31 mouse cellular contexts compared by ENCODE assay signal in the genomic region with DNA sequence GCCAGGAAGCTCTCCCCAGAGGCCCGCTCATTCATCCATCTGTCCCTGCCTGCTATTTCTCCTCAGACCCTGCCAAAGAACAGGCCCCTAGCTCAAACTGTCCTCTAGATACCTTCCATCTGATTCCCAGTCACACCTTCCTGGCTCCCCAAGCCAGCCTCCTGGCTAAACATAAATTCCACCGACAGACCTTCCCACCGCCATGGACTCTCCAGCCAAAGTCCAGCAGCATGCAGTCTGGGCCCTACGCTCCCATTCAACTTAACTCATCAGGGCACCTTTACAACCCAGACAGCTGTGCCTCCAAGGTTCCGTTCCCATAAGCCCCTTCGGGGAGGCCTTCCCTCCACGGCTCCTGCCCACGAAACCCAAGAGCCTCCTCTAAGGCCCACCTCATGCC. TPM values are rescaled to one million over a fixed set of nuclear protein-coding genes. Genes with fewer than 3 reads are reported as not detected.
DNase-seq lines count a peak whose midpoint lies in the region; ATAC-seq and TF ChIP-seq lines count a peak whose summit lies in the region.
"Had no signal": no experiment of that assay in that cellular context is flagged by ENCODE, and none has a peak within 500 bp of the region (broad histone marks: within the 10 kb centered on the region; RNA-seq: fewer than 3 reads in every experiment).

No protein-coding gene starts in this region.

- no peak overlapping the region for H3K4me3 ChIP-seq in hindbrain, embryonic 10.5 days
- H3K4me3 ChIP-seq in hindbrain, embryonic 14.5 days (replicated peaks; ENCODE audit: low read length): no peak overlapping the region
- no peak overlapping the region for H3K4me3 ChIP-seq in liver, postnatal 0 days (ENCODE audit: low read depth, low read length)
- no peak overlapping the region for H3K4me3 ChIP-seq in liver, embryonic 11.5 days (ENCODE audit: low read depth, low read length)
- H3K4me3 ChIP-seq in cerebellum, adult 2 months (replicated peaks; ENCODE audit: insufficient read depth, low read depth, low read length): no peak overlapping the region
- H3K4me3 ChIP-seq: embryonic facial prominence, embryonic 12.5 days; hindbrain, embryonic 13.5 days; limb, embryonic 10.5 days; limb, embryonic 15.5 days had no signal

- no peak overlapping the region for H3K9ac ChIP-seq in hindbrain, embryonic 14.5 days
- no peak overlapping the region for H3K9ac ChIP-seq in liver, postnatal 0 days (replicated peaks)
- H3K9ac ChIP-seq in liver, embryonic 11.5 days (ENCODE audit: low read depth, low read length): no peak overlapping the region
- H3K9ac ChIP-seq: embryonic facial prominence, embryonic 12.5 days; hindbrain, embryonic 13.5 days; limb, embryonic 15.5 days had no signal

- TF ChIP-seq CTCF in liver, postnatal 0 days (IDR thresholded peaks at IDR 0.05; ENCODE audit: low read depth): no peak
- TF ChIP-seq CTCF in cerebellum, adult 2 months (IDR thresholded peaks at IDR 0.05; ENCODE audit: borderline replicate concordance, insufficient read depth, low read depth, low read length): no peak

- 93% methylated on average over 8 of the region's 8 CpGs for WGBS in hindbrain, embryonic 10.5 days
- 96% methylated on average over 8 of the region's 8 CpGs for WGBS in hindbrain, embryonic 14.5 days
- 78% methylated on average over 8 of the region's 8 CpGs for WGBS in liver, postnatal 0 days (ENCODE audit: insufficient replicate concordance)
- WGBS in liver, embryonic 11.5 days: 84% methylated on average over 8 of the region's 8 CpGs
- WGBS in cerebellum, adult 2 months: 61% methylated on average over 8 of the region's 8 CpGs

- peaks cover 56% of the 10 kb centered on the region for H3K4me1 ChIP-seq in hindbrain, embryonic 10.5 days (replicated peaks)
- peaks cover 11% of the 10 kb centered on the region for H3K4me1 ChIP-seq in hindbrain, embryonic 14.5 days (replicated peaks; ENCODE audit: control insufficient read depth, insufficient read depth, low read length)
- H3K4me1 ChIP-seq in liver, postnatal 0 days (ENCODE audit: insufficient read depth): peaks cover 26% of the 10 kb centered on the region
- peaks cover 7% of the 10 kb centered on the region; the same call in 1 of the 2 replicates for H3K4me1 ChIP-seq in liver, embryonic 11.5 days (replicated peaks; ENCODE audit: control insufficient read depth, insufficient read depth, low read length)
- H3K4me1 ChIP-seq in cerebellum, adult 2 months (ENCODE audit: control insufficient read depth, insufficient read depth, low read length): no peaks in the 10 kb centered on the region

- no peak for ATAC-seq in hindbrain, embryonic 14.5 days (ENCODE audit: low FRiP score)
- ATAC-seq in liver, postnatal 0 days: no peak
- no peak for ATAC-seq in liver, embryonic 11.5 days (replicated peaks; ENCODE audit: low FRiP score)
- ATAC-seq: activated CD4-positive, CD25-positive, alpha-beta regulatory T cell, adult 4 months; forebrain, embryonic 14.5 days; midbrain, embryonic 16.5 days had no signal

- intact Hi-C loops in gastrocnemius, postnatal 14 days (cut with DNase I; ENCODE audit: low total_unique reads): no loop called here

- H3K4me2 ChIP-seq in hindbrain, embryonic 14.5 days (replicated peaks): no peak overlapping the region
- H3K4me2 ChIP-seq in liver, postnatal 0 days (ENCODE audit: low read depth, low read length): no peak overlapping the region
- no peak overlapping the region for H3K4me2 ChIP-seq in liver, embryonic 11.5 days
- H3K4me2 ChIP-seq: embryonic facial prominence, embryonic 12.5 days; heart, embryonic 11.5 days; hindbrain, embryonic 13.5 days; limb, embryonic 15.5 days; midbrain, embryonic 11.5 days had no signal

- no peak for TF ChIP-seq POLR2A in cerebellum, adult 2 months (IDR thresholded peaks at IDR 0.05; ENCODE audit: borderline replicate concordance, insufficient read depth, low read length)

- H3K36me3 ChIP-seq in hindbrain, embryonic 10.5 days: no peaks in the 10 kb centered on the region
- H3K36me3 ChIP-seq in hindbrain, embryonic 14.5 days (replicated peaks; ENCODE audit: control insufficient read depth, insufficient read depth): no peaks in the 10 kb centered on the region
- peaks cover 2% of the 10 kb centered on the region; the same call in 1 of the 2 replicates for H3K36me3 ChIP-seq in liver, postnatal 0 days (replicated peaks; ENCODE audit: insufficient read depth, low read length)
- H3K36me3 ChIP-seq in liver, embryonic 11.5 days (ENCODE audit: control insufficient read depth, insufficient read depth, low read length): no peaks in the 10 kb centered on the region
- H3K36me3 ChIP-seq: embryonic facial prominence, embryonic 12.5 days; hindbrain, embryonic 13.5 days; limb, embryonic 10.5 days; limb, embryonic 15.5 days had no signal

- peaks cover 2% of the 10 kb centered on the region; the same call in 1 of the 2 replicates for H3K27me3 ChIP-seq in hindbrain, embryonic 10.5 days (ENCODE audit: insufficient read depth, poor library complexity, severe bottlenecking)
- H3K27me3 ChIP-seq in hindbrain, embryonic 14.5 days (ENCODE audit: control insufficient read depth, insufficient read depth, low read length): no peaks in the 10 kb centered on the region
- H3K27me3 ChIP-seq in liver, postnatal 0 days (ENCODE audit: insufficient read depth, low read length): no peaks in the 10 kb centered on the region
- H3K27me3 ChIP-seq in liver, embryonic 11.5 days (replicated peaks; ENCODE audit: control insufficient read depth, insufficient read depth, low read length): no peaks in the 10 kb centered on the region
- H3K27me3 ChIP-seq in cerebellum, adult 2 months (ENCODE audit: control insufficient read depth, insufficient read depth, low read length): no peaks in the 10 kb centered on the region
- H3K27me3 ChIP-seq: CH12.LX; embryonic facial prominence, embryonic 12.5 days; hindbrain, embryonic 13.5 days; limb, embryonic 15.5 days had no signal

- no peaks in the 10 kb centered on the region for H3K9me3 ChIP-seq in hindbrain, embryonic 10.5 days
- no peaks in the 10 kb centered on the region for H3K9me3 ChIP-seq in hindbrain, embryonic 14.5 days (ENCODE audit: control insufficient read depth, low read length)
- H3K9me3 ChIP-seq in liver, postnatal 0 days (ENCODE audit: low read length): no peaks in the 10 kb centered on the region
- no peaks in the 10 kb centered on the region for H3K9me3 ChIP-seq in liver, embryonic 11.5 days (ENCODE audit: control insufficient read depth, low read length)
- H3K9me3 ChIP-seq: embryonic facial prominence, embryonic 12.5 days; hindbrain, embryonic 13.5 days; limb, embryonic 10.5 days; limb, embryonic 15.5 days had no signal

- 0 out of 2 replicates have a peak overlapping the region, but pooled peaks have one; percentile 6 for H3K27ac ChIP-seq in hindbrain, embryonic 10.5 days
- no peak overlapping the region for H3K27ac ChIP-seq in hindbrain, embryonic 14.5 days
- 0 out of 2 replicates have a peak overlapping the region, but pooled peaks have one; percentile 29 for H3K27ac ChIP-seq in liver, postnatal 0 days (ENCODE audit: low read depth)
- H3K27ac ChIP-seq in liver, embryonic 11.5 days (ENCODE audit: low read depth, low read length): no peak overlapping the region
- no peak overlapping the region for H3K27ac ChIP-seq in cerebellum, adult 2 months (ENCODE audit: insufficient read depth, low read length)
- H3K27ac ChIP-seq: embryonic facial prominence, embryonic 12.5 days; hindbrain, embryonic 13.5 days; limb, embryonic 10.5 days; limb, embryonic 15.5 days; stomach, postnatal 0 days had no signal

- DNase-seq in hindbrain, embryonic 10.5 days (ENCODE audit: low spot score): no peak
- DNase-seq in hindbrain, embryonic 14.5 days (ENCODE audit: low spot score): no peak
- DNase-seq in liver, postnatal 0 days: no peak
- no peak for DNase-seq in liver, embryonic 11.5 days (ENCODE audit: low spot score)
- peak; percentile 45 to 77 for DNase-seq in kidney, postnatal 25 days
- DNase-seq in gastrocnemius, postnatal 14 days: no peak
- no peak for DNase-seq in cerebellum, adult 2 months
- DNase-seq: adrenal gland, adult 2 months; cerebellum, adult 9-11 months; embryo, embryonic 11 days; gastrocnemius, postnatal 36 days; heart, adult 18-20 months; heart, postnatal 36 days; lung, postnatal 36 days; right cerebral cortex, postnatal 25 days; spleen, adult 18-20 months; thymus, adult 18-20 months; thymus, postnatal 36 days had no signal

- no peak for TF ChIP-seq EP300 in liver, postnatal 0 days (IDR thresholded peaks at IDR 0.05; ENCODE audit: low read depth)

RNA-seq across cellular contexts. Expression of gene Sstr2, which starts 56.8 kb away (rescaled TPM):
- 18.7 and 30.4 TPM in 2 replicates for polyA plus RNA-seq in hindbrain, embryonic 10.5 days (2016; fragmentation: Nextera tagmentation; extraction: Ambion mirVana)
- 19.4 and 23.9 TPM in 2 replicates for polyA plus RNA-seq in hindbrain, embryonic 14.5 days (2014; fragmentation: Nextera tagmentation; extraction: Ambion mirVana)
- polyA plus RNA-seq in liver, postnatal 0 days (2015; fragmentation: Nextera tagmentation; extraction: Ambion mirVana): 1.6 and 2.0 TPM in 2 replicates
- 2.2 and 2.7 TPM in 2 replicates for polyA plus RNA-seq in liver, embryonic 11.5 days (2014; fragmentation: Nextera tagmentation; extraction: Ambion mirVana)
- total RNA-seq in gastrocnemius, postnatal 14 days (2021): not detected
- polyA plus RNA-seq in cerebellum, adult 2 months (2012; rRNA removed): 3.3 and 4.0 TPM in 2 replicates
- total RNA-seq: CH12.LX; gastrocnemius, postnatal 36 days; heart, adult 18-20 months; heart, postnatal 36 days; megakaryocyte, adult 5-6 weeks; neutrophil, adult 5-6 weeks had no signal
- polyA plus RNA-seq: activated CD4-positive, CD25-positive, alpha-beta regulatory T cell, adult 4 months had no signal

Comparison
In these comparisons a context has a peak if more than half of its experiments do, and no peak if none do; other contexts are left out.
1. H3K27ac ChIP-seq: peak in hindbrain, embryonic 10.5 days (single experiment) and liver, postnatal 0 days (single experiment); none in hindbrain, embryonic 14.5 days (single experiment), liver, embryonic 11.5 days (single experiment) and cerebellum, adult 2 months (single experiment).
2. DNase-seq: peak in kidney, postnatal 25 days (2 of 2); none in hindbrain, embryonic 10.5 days (single experiment), hindbrain, embryonic 14.5 days (single experiment), liver, postnatal 0 days (single experiment), liver, embryonic 11.5 days (single experiment), gastrocnemius, postnatal 14 days (single experiment) and cerebellum, adult 2 months (0 of 2).